Mouse (Mus musculus): Measurements from ENCODE around the gene Wasf1.

Gene Wasf1

GRCm38 (mm10) chr10:40985350-40985749, 102.1 kb downstream of the Wasf1 start:
- DNase-seq = no peak

Measured in liver (tissue).